Mouse (Mus musculus) spleen, adult 18-20 months (tissue): Measurements from ENCODE around the gene Cuedc2.

Experiments used
- DNase-seq, 2 experiments: peaks; one replicate each; pipeline ENCODE4 v3.0.0; 2022; ENCODE audit warnings: mixed read lengths in 2 of 2

The Cuedc2 gene

GRCm38 (mm10) chr19:46338942-46339286 lies 412 bp upstream of the Cuedc2 start:
- DNase-seq = no peak

- no peak for DNase-seq
Measured at GRCm38 (mm10) chr19:46337719-46338330, 677 bp downstream of the Cuedc2 start.

- no peak for DNase-seq
Measured at GRCm38 (mm10) chr19:46333906-46334305, 4.6 kb downstream of the Cuedc2 start.

- no peak for DNase-seq
Measured at GRCm38 (mm10) chr19:46332721-46333339, 5.7 kb downstream of the Cuedc2 start.

GRCm38 (mm10) chr19:46331936-46332335 lies 6.6 kb downstream of the Cuedc2 start:
- DNase-seq = no peak

GRCm38 (mm10) chr19:46331326-46331725 lies 7.2 kb downstream of the Cuedc2 start:
- no peak for DNase-seq

- no peak for DNase-seq
Measured at GRCm38 (mm10) chr19:46330696-46331095, 7.8 kb downstream of the Cuedc2 start.

- DNase-seq = peak; percentile 73 to 83
Measured at GRCm38 (mm10) chr19:46329951-46330350, 8.6 kb downstream of the Cuedc2 start.

- no peak for DNase-seq
Measured at GRCm38 (mm10) chr19:46329031-46329641, 9.4 kb downstream of the Cuedc2 start.

- peak; percentile 85 to 86 for DNase-seq
Measured at GRCm38 (mm10) chr19:46328081-46329030, 10.1 kb downstream of the Cuedc2 start, which contains the start of gene Fbxl15. Fbxl15 (plus strand) TSS chr19:46328184.

GRCm38 (mm10) chr19:46327531-46328064 lies 10.9 kb downstream of the Cuedc2 start:
- no peak for DNase-seq

- no peak for DNase-seq
Measured at GRCm38 (mm10) chr19:46326756-46327305, 11.7 kb downstream of the Cuedc2 start, which contains the start of gene Psd. Psd (minus strand) TSS chr19:46327156.

- no peak for DNase-seq
Measured at GRCm38 (mm10) chr19:46326019-46326755, 12.3 kb downstream of the Cuedc2 start.

GRCm38 (mm10) chr19:46324918-46325317 lies 13.6 kb downstream of the Cuedc2 start:
- no peak for DNase-seq

- no peak for DNase-seq
Measured at GRCm38 (mm10) chr19:46324366-46324765, 14.1 kb downstream of the Cuedc2 start.

GRCm38 (mm10) chr19:46323716-46324115 lies 14.8 kb downstream of the Cuedc2 start:
- DNase-seq = no peak

GRCm38 (mm10) chr19:46322996-46323572 lies 15.4 kb downstream of the Cuedc2 start:
- no peak for DNase-seq

- no peak for DNase-seq
Measured at GRCm38 (mm10) chr19:46322144-46322995, 16.1 kb downstream of the Cuedc2 start.

- DNase-seq = no peak
Measured at GRCm38 (mm10) chr19:46321101-46321943, 17.2 kb downstream of the Cuedc2 start.
